Mouse (Mus musculus) E14TG2a.4 (cell line): ENCODE data around the gene Spint2.

ENCODE experiments used
- CTCF ChIP-seq: conservative IDR thresholded peaks from 2 replicates; pipeline ENCODE4 v1.5.1; 2014; ENCODE audit warnings: low read length
- NANOG ChIP-seq: IDR thresholded peaks from 2 replicates; pipeline ENCODE4 v1.6.1; 2014; ENCODE audit warnings: borderline replicate concordance, low read length, mixed read lengths
- POU5F1 ChIP-seq: IDR thresholded peaks from 2 replicates; pipeline ENCODE4 v1.6.1; 2014; ENCODE audit warnings: low read length, borderline replicate concordance

DNA sequence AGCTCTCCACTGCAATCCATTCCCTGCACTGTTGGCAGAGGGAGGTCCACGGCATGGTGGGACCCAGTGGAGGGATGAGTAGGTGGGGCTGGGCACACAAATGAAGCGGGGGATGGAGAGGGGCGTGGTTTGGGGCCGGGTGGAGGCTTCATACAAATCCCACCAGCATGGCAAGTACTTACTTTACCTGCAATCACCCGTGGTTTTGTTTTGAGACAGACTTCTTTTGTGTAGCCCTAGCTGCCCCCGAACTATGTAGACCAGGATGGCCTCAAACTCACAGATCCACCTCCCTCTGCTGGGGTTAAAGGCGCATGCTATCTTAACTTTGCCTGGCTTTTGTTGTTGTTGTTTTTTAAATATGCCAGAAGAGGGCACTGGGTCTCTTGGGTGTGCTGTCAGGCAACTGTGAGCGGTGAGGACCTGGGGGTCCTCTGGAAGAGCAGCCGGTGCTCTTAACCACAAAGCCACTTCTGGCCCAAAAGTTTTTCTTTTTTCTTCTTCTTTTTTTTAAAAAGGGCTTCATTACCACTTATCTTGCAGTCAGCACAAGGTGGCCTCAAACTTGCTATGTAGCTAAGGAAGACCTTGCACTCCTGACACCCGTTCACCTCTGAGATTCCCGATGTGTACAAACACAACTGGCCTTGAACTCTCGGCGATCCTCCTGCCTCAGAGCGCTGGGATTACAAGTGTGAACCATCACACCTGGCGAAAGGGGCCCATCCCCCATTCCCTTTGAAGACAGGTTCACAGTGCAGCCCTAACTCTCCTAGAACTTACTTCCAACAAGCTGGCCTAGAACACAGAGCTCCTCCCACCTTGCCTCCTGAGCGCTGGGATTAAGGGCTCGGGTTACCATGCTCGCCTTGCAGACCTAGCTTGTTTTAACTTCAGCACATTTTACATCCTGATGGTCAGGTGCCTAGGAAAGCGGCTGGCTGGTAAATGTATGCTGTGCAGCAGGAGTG is 37.9 kb upstream of the Spint2 start:
- TF ChIP-seq CTCF: no peak
- no peak for TF ChIP-seq NANOG
- TF ChIP-seq POU5F1: no peak
